Mouse (Mus musculus): ENCODE data around the gene Zfp790. TPM values are rescaled to one million over a fixed set of nuclear protein-coding genes. Genes with fewer than 3 reads are reported as not detected.

The Zfp790 gene
- polyA plus RNA-seq, 1 experiment from 2014 or later, result 12.9 TPM

DNA sequence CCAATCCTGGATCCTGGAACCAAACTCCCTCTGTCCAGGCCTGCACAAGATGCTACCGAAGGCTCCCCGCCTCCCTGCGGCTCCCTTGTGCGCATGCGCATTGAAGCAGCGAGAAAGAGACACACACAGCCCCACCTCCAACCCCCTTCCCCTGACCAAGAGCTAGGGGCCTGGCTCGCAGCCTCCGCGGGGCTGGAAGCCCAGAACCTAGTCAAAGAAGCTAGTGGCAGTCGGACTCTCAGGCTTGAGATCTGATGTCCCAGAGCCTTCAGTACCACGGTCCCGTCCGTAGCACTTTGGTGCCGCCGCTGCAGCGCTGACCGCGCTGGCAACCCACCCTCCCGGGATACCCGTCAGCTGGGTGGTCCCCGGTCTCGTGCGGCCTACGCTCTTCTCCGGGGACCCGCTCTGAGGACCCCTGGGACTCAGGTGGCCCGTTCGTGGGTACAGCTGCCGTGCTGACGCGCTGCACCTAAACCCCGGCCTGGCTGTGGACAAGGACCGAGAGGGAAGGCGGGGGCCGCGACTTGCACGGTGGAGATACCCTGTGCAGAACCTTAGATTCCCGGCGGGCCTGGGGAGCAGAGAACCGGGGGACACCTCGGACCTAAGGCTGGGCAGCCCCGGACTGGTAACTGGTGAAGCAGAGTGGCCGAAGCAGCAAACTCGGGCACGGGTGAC lies 31.9 kb upstream of the Zfp790 start, which contains the start of gene Zfp30:
Gene Zfp30, plus strand, starts transcription at position 128 of the 681 bp plus-strand sequence.
- peak; percentile 98 for ATAC-seq (replicated peaks; ENCODE audit: extremely low read depth, insufficient read depth, low FRiP score)
- Histone ChIP-seq H3K4me3 (ENCODE audit: low read length) (peak within 1 kb of the TSS; percentile 93), H3K36me3 (ENCODE audit: control insufficient read depth, insufficient read depth) (peaks cover 24% of the 10 kb centered on the region), H3K4me1 (ENCODE audit: control insufficient read depth, insufficient read depth, low read length) (peaks cover 12% of the 10 kb centered on the region), H3K4me2 (ENCODE audit: low read depth, low read length) (peak within 1 kb of the TSS; percentile 82), H3K9me3 (replicated peaks; ENCODE audit: control insufficient read depth, low read length) (no peaks in the 10 kb centered on the region), H3K27me3 (ENCODE audit: control insufficient read depth, insufficient read depth, low read length) (no peaks in the 10 kb centered on the region), H3K9ac (ENCODE audit: low read length) (peak within 1 kb of the TSS; percentile 96), H3K27ac (ENCODE audit: low read length) (peak within 1 kb of the TSS; percentile 95)
- under 1% methylated on average over 45 of the region's 45 CpGs for WGBS

DNA sequence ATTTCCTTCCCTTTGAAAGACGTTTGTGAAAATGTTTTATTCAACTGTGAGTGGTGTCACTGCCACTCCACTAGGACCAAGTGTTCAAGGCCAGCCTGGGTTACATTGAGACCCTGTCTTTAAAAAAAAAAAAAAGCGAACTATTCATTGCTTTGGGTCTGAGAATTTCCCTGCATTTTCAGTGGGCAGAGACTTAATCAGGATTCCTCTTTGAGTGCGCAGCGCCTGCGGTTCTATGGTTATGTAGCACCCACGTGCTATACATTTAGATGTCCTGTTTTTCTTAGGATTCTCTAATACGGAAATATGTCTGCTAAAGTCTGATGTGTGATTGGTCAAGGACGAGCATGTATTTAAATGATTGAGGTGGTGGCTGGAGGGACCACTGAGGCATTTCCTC lies 30.9 kb upstream of the Zfp790 start:
- 51% methylated on average over 8 of the region's 8 CpGs for WGBS
- ATAC-seq (replicated peaks; ENCODE audit: extremely low read depth, insufficient read depth, low FRiP score), result no peak
- Histone ChIP-seq H3K36me3 (ENCODE audit: control insufficient read depth, insufficient read depth) (peaks cover 33% of the 10 kb centered on the region), H3K4me1 (ENCODE audit: control insufficient read depth, insufficient read depth, low read length) (peaks cover 12% of the 10 kb centered on the region), H3K27me3 (ENCODE audit: control insufficient read depth, insufficient read depth, low read length) (no peaks in the 10 kb centered on the region), H3K9ac (ENCODE audit: low read length) (peak overlapping the region; percentile 96), H3K4me3 (ENCODE audit: low read length) (peak overlapping the region; percentile 93), H3K9me3 (replicated peaks; ENCODE audit: control insufficient read depth, low read length) (no peaks in the 10 kb centered on the region), H3K4me2 (ENCODE audit: low read depth, low read length) (peak overlapping the region; percentile 82), H3K27ac (ENCODE audit: low read length) (no peak overlapping the region)

DNA sequence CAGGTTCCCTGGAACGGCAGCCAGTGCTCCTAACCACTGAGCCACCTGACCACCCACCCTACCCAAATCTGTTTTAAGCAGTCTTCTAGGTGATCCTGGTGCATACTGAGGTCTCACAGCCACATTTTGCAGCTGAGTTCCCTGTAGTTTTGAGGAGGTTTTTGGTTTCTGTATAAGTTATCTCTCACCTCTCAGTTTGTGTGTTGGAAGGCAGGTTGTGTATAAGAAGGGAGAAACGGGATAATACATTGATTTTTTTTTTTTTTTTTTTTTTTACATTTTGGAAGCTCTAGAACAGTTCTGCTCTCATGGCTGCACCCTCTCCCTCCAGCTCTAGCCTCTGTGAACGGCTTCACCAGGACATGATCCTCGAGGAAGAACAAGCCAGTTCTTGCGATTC lies 30.0 kb upstream of the Zfp790 start:
- peak overlapping the region; percentile 93 for H3K4me3 ChIP-seq (ENCODE audit: low read length)
- peak overlapping the region; percentile 96 for H3K9ac ChIP-seq (ENCODE audit: low read length)
- peak overlapping the region; percentile 82 for H3K4me2 ChIP-seq (ENCODE audit: low read depth, low read length)
- no peaks in the 10 kb centered on the region for H3K27me3 ChIP-seq (ENCODE audit: control insufficient read depth, insufficient read depth, low read length)
- 75% methylated on average over 5 of the region's 5 CpGs for WGBS
- no peak overlapping the region for H3K27ac ChIP-seq (ENCODE audit: low read length)
- ATAC-seq (replicated peaks; ENCODE audit: extremely low read depth, insufficient read depth, low FRiP score), result no peak
- no peaks in the 10 kb centered on the region for H3K9me3 ChIP-seq (replicated peaks; ENCODE audit: control insufficient read depth, low read length)
- peaks cover 41% of the 10 kb centered on the region for H3K36me3 ChIP-seq (ENCODE audit: control insufficient read depth, insufficient read depth)
- H3K4me1 ChIP-seq (ENCODE audit: control insufficient read depth, insufficient read depth, low read length), result peaks cover 12% of the 10 kb centered on the region

DNA sequence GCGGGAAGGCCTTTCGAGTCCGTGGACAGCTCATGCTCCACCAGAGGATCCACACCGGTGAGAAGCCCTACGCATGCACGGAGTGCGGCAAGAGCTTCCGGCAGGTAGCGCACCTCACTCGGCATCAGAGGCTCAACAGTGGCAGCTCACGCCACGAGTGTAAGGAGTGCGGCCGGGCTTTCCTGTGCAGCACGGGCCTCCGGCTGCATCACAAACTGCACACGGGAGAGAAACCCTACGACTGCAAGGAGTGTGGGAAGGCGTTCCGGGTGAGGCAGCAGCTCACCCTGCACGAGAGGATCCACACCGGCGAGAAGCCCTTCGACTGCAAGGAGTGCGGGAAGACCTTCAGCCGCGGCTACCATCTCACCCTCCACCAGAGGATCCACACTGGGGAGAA lies 23.0 kb upstream of the Zfp790 start:
- Histone ChIP-seq H3K4me3 (ENCODE audit: low read length) (no peak overlapping the region), H3K36me3 (ENCODE audit: control insufficient read depth, insufficient read depth) (peaks cover 54% of the 10 kb centered on the region), H3K4me2 (ENCODE audit: low read depth, low read length) (no peak overlapping the region; the same call in 1 of the 2 replicates)

DNA sequence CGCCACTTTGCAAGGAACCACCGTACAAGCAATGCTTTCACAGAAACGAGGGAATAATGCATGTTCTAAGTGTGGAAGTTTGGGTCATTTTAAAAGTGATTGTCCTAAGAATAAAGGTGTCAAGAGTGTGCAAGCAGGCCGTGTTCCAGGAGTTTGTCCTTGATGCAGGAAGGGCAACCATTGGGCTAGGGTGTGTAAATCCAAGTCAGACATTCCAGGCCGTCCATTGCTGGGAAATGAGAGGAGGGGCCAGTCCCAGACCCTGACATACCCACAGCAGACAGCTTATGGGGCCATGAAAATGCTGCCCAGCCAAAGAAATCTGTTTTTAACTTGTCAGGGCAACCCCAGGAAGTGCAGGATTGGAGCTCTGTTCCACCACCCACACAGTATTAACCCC lies 8.9 kb upstream of the Zfp790 start:
- H3K4me2 ChIP-seq (ENCODE audit: low read depth, low read length), result no peak overlapping the region
- H3K27me3 ChIP-seq (ENCODE audit: control insufficient read depth, insufficient read depth, low read length), result no peaks in the 10 kb centered on the region
- H3K4me3 ChIP-seq (ENCODE audit: low read length), result no peak overlapping the region
- no peak overlapping the region for H3K27ac ChIP-seq (ENCODE audit: low read length)
- no peaks in the 10 kb centered on the region for H3K36me3 ChIP-seq (ENCODE audit: control insufficient read depth, insufficient read depth)
- no peak for ATAC-seq (replicated peaks; ENCODE audit: extremely low read depth, insufficient read depth, low FRiP score)
- 0 out of 2 replicates have a peak, but pooled peaks cover 2% of the 10 kb centered on the region for H3K9me3 ChIP-seq (replicated peaks; ENCODE audit: control insufficient read depth, low read length)
- WGBS, result 73% methylated on average over 5 of the region's 5 CpGs
- H3K4me1 ChIP-seq (ENCODE audit: control insufficient read depth, insufficient read depth, low read length), result no peaks in the 10 kb centered on the region
- no peak overlapping the region for H3K9ac ChIP-seq (ENCODE audit: low read length)

More for the DNA sequence above, 23.0 kb upstream of the Zfp790 start:
- Histone ChIP-seq H3K4me1 (ENCODE audit: control insufficient read depth, insufficient read depth, low read length) (no peaks in the 10 kb centered on the region), H3K9ac (ENCODE audit: low read length) (no peak overlapping the region), H3K9me3 (replicated peaks; ENCODE audit: control insufficient read depth, low read length) (peaks cover 13% of the 10 kb centered on the region), H3K27ac (ENCODE audit: low read length) (no peak overlapping the region), H3K27me3 (ENCODE audit: control insufficient read depth, insufficient read depth, low read length) (peaks cover 3% of the 10 kb centered on the region; the same call in 1 of the 2 replicates)
- ATAC-seq (replicated peaks; ENCODE audit: extremely low read depth, insufficient read depth, low FRiP score), result no peak
- 28% methylated on average over 27 of the region's 27 CpGs for WGBS

DNA sequence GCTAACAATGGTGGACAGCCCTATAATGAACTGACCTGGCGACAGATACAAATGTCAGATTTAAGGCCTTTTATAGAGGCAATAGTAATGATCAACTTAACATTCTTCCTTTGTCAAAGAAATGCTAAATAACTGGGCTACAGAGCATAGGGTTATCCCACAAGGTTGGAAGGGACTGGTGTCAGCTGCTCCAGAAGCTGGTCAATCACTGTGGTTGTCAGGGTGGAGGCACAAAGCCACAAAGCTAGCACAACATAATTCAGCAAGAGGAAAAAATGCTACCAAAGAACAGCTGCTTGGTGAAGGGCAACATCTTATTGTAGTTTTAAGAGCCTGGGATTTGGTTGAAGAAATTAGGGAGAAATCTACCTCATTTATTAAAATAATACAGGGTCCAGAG lies 3.7 kb upstream of the Zfp790 start:
- 90% methylated on average over 1 of the region's 1 CpGs for WGBS
- Histone ChIP-seq H3K27me3 (ENCODE audit: control insufficient read depth, insufficient read depth, low read length) (no peaks in the 10 kb centered on the region), H3K4me2 (ENCODE audit: low read depth, low read length) (no peak overlapping the region), H3K36me3 (ENCODE audit: control insufficient read depth, insufficient read depth) (no peaks in the 10 kb centered on the region), H3K4me3 (ENCODE audit: low read length) (no peak overlapping the region), H3K4me1 (ENCODE audit: control insufficient read depth, insufficient read depth, low read length) (peaks cover 13% of the 10 kb centered on the region), H3K27ac (ENCODE audit: low read length) (no peak overlapping the region), H3K9me3 (replicated peaks; ENCODE audit: control insufficient read depth, low read length) (0 out of 2 replicates have a peak, but pooled peaks cover 2% of the 10 kb centered on the region), H3K9ac (ENCODE audit: low read length) (no peak overlapping the region)
- ATAC-seq (replicated peaks; ENCODE audit: extremely low read depth, insufficient read depth, low FRiP score), result no peak

DNA sequence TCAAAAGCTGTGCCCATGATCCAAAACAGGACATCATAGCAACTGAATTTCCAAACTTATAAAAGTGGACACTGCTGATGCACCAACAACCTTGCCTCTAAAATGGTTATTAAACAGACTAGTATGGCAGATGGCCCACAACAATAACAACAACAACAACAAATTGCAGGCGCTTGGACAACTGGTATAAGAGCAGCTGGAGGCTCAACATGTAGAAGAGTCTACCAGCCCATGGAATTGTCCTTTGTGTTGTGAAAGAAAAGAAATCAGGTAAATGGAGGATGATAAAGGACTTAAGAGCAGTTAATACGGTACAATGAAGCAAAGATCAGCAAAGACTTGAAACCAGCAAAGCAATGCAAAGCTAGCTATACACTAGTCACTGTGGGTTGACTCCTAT lies 1.5 kb upstream of the Zfp790 start:
- no peak overlapping the region for H3K4me3 ChIP-seq (ENCODE audit: low read length)
- H3K4me2 ChIP-seq (ENCODE audit: low read depth, low read length), result no peak overlapping the region
- H3K9me3 ChIP-seq (replicated peaks; ENCODE audit: control insufficient read depth, low read length), result no peaks in the 10 kb centered on the region
- WGBS, result 86% methylated on average over 2 of the region's 2 CpGs
- no peaks in the 10 kb centered on the region for H3K27me3 ChIP-seq (ENCODE audit: control insufficient read depth, insufficient read depth, low read length)
- H3K36me3 ChIP-seq (ENCODE audit: control insufficient read depth, insufficient read depth), result no peaks in the 10 kb centered on the region
- peaks cover 16% of the 10 kb centered on the region for H3K4me1 ChIP-seq (ENCODE audit: control insufficient read depth, insufficient read depth, low read length)
- H3K9ac ChIP-seq (ENCODE audit: low read length), result no peak overlapping the region
- ATAC-seq (replicated peaks; ENCODE audit: extremely low read depth, insufficient read depth, low FRiP score), result no peak
- no peak overlapping the region for H3K27ac ChIP-seq (ENCODE audit: low read length)

DNA sequence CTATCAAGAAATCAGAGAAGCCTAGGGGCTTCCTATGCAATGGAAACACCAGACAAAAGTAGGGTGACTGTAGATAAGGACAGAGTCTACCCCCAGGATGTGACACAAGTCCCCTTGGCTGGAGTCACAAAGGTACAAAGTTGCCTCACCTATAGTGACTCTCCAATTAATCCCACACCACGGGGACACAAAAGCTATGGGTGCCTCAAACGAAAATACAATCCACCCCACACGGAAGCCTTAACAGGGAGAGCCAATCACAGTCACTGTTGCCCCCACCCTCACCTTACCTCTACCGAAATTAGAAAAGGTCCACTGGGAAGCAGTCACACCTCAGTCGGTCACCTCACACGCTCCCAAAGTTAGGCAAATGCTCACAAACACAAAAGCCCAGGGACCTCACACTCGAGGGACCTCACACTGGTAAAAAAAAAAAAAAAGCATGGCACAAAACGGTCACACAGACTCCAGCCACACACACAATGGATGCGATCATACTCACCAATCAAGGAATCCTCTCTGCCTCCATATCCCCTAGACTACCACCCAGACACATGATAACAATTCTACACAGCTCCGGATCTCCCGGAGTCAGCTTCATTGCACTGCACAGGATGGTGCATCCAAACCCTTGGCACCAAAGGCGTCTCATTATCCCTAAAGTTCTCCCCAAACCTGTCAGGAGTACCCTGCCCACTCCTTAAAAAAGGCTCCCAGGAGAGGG lies 691 bp upstream of the Zfp790 start:
- peak overlapping the region; percentile 78 for H3K27ac ChIP-seq (ENCODE audit: low read length)
- ATAC-seq (replicated peaks; ENCODE audit: extremely low read depth, insufficient read depth, low FRiP score), result peak; percentile 19; the same call in 1 of the 2 replicates
- WGBS, result 4% methylated on average over 12 of the region's 12 CpGs

More for the DNA sequence above, 691 bp upstream of the Zfp790 start:
- H3K4me1 ChIP-seq (ENCODE audit: control insufficient read depth, insufficient read depth, low read length), result peaks cover 21% of the 10 kb centered on the region
- peak overlapping the region; percentile 91 for H3K9ac ChIP-seq (ENCODE audit: low read length)
- H3K36me3 ChIP-seq (ENCODE audit: control insufficient read depth, insufficient read depth), result no peaks in the 10 kb centered on the region
- peak overlapping the region; percentile 97 for H3K4me3 ChIP-seq (ENCODE audit: low read length)
- H3K4me2 ChIP-seq (ENCODE audit: low read depth, low read length), result peak overlapping the region; percentile 95
- no peaks in the 10 kb centered on the region for H3K9me3 ChIP-seq (replicated peaks; ENCODE audit: control insufficient read depth, low read length)
- H3K27me3 ChIP-seq (ENCODE audit: control insufficient read depth, insufficient read depth, low read length), result no peaks in the 10 kb centered on the region
